Mouse (Mus musculus) left cerebral cortex, postnatal 14 days (tissue): ENCODE results near the gene Olfr314. TPM values are rescaled to one million over a fixed set of nuclear protein-coding genes. Genes with fewer than 3 reads are reported as not detected.
"Not testable (repeated sequence)": the region's sequence is repeated elsewhere in the genome, so short reads cannot be mapped to it uniquely, and the experiment has no call there.

ENCODE experiments used
- DNase-seq, 2 experiments: peaks; one replicate each; pipeline ENCODE4 v3.0.0; 2021 to 2022; ENCODE audit warnings: low spot score in 2 of 2, mixed read lengths in 1 of 2
- intact Hi-C: fragments of 180-260 bp; cut with DNase I; formaldehyde crosslinking; loops from one replicate; pipeline ENCODE4 v1.15.1; 2025
- total RNA-seq, 2 experiments: library from RNA; stranded (reverse); gene quantifications; 2 replicates each; pipeline ENCODE4 v1.2.3; 2021

Olfr314 gene
- total RNA-seq, 2 experiments from 2014 or later = not detected

DNA sequence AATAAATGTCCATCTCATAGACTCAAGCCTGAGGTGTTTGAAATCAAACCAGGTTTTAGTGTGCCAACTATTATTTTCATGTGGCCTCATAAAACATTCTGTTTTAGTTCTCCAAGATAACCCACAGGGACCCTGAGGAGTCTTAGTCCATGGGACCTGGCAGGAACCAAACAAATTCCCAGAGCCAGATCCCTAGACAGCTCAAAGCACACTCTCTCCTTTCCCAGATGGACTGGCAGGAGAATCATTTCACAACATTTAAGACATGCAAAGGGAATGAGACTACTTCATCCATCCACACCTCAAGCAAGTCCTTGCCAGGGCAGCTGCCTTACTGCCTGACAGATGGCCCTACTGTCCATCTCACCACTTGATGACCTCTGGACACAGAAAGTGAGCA is 46.2 kb downstream of the Olfr314 start, which contains the start of gene Olfr312:
Gene Olfr312 (plus strand): TSS at position 301 of the 400 bp plus-strand sequence.
- intact Hi-C loops, DNase-seq: not testable (repeated sequence)

DNA sequence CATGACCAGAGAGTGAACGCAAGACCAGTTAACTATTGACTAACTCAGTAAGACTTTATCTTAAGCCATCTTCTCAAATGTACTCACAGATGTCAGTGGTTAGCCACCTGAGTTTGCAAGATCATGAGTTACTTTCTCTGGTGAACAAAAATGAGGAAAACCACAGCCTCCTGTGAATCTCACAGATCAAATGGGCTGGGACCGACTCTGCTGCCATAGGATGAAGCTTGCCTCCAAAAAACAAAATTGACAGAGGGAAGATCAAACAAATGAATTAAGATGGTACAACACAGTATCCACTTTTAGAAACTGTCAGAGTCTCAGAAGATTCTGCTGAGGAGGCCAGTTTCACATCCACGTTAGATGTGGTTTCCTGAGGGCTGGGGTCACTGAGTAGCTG is 47.0 kb downstream of the Olfr314 start:
- DNase-seq = no peak
- intact Hi-C loops = no loop called here

DNA sequence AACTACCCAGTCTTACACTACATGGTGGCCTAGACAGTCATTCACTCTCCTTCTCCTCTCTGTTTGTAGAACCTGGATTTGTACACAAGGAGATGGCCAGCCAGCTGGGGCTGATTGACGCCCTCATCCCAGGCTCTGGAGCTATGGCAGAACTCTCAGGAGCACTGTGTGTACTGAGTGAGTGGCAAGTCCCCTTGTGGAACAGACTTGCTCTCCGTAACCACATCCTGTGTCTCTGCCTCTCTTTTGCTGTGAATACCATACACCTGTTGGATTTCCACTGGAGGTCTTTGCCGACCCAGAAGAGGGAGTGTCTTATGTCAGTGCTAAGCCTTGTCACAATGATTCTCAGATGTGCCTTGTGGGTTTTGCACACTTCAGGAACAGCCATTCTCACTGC is 49.8 kb downstream of the Olfr314 start:
- DNase-seq, intact Hi-C loops: not testable (repeated sequence)

Other genes starting within 250 kb of the Olfr314 start
- gene Olfr330, start 248.1 kb upstream of the Olfr314 start, total RNA-seq = not detected
- not detected for gene Olfr329-ps, start 236.5 kb upstream of the Olfr314 start, total RNA-seq
- gene Olfr328, start 227.3 kb upstream of the Olfr314 start, total RNA-seq = under 1 TPM; 0.11 TPM
- not detected for gene Olfr224, start 212.4 kb upstream of the Olfr314 start, total RNA-seq
- gene Olfr325, start 205.2 kb upstream of the Olfr314 start, total RNA-seq = not detected
- not detected for gene Olfr324, start 187.8 kb upstream of the Olfr314 start, total RNA-seq
- under 1 TPM in 1 of 2 experiments, not detected in 1; 0.42 TPM for gene 2210407C18Rik, start 166.9 kb upstream of the Olfr314 start, total RNA-seq
- not detected for gene Olfr323, start 152.5 kb upstream of the Olfr314 start, total RNA-seq
- gene Trim58, start 142.5 kb upstream of the Olfr314 start, total RNA-seq = under 1 TPM in 1 of 2 experiments, not detected in 1; 0.15 TPM
- not detected for gene Olfr322, start 124.2 kb upstream of the Olfr314 start, total RNA-seq
- not detected for gene Olfr320, start 101.9 kb upstream of the Olfr314 start, total RNA-seq
- gene Olfr319, start 83.8 kb upstream of the Olfr314 start, total RNA-seq = not detected
- gene Olfr318, start 58.9 kb upstream of the Olfr314 start, total RNA-seq = under 1 TPM in 1 of 2 experiments, not detected in 1; 0.13 TPM
- gene Olfr317, start 43.7 kb upstream of the Olfr314 start, total RNA-seq = under 1 TPM in 1 of 2 experiments, not detected in 1; 0.15 TPM
- gene Olfr316, start 30.2 kb upstream of the Olfr314 start, total RNA-seq = under 1 TPM; 0.13 to 0.42 TPM
- gene Olfr315, start 9.8 kb upstream of the Olfr314 start, total RNA-seq = not detected
- 1 to 10 TPM in 1 of 2 experiments, under 1 TPM in 1; 0.89 to 2.1 TPM for gene Fam183b, start 19.0 kb downstream of the Olfr314 start, total RNA-seq
- gene Olfr313, start 32.0 kb downstream of the Olfr314 start, total RNA-seq = not detected
- gene Olfr312, start 46.3 kb downstream of the Olfr314 start, total RNA-seq = not detected
- not detected for gene Olfr311, start 56.3 kb downstream of the Olfr314 start, total RNA-seq
- 10 to 100 TPM; 16.7 TPM for gene Gm12258, start 64.2 kb downstream of the Olfr314 start, total RNA-seq
- 1 to 10 TPM; 9.3 TPM for gene 2810021J22Rik, start 84.3 kb downstream of the Olfr314 start, total RNA-seq
- gene Zfp39, start 121.3 kb downstream of the Olfr314 start, total RNA-seq = 1 to 10 TPM; 8.7 to 9.0 TPM
- gene Btnl10, start 135.0 kb downstream of the Olfr314 start, total RNA-seq = not detected
- 100 to 1,000 TPM; 493 to 512 TPM for gene Rnf187, start 156.0 kb downstream of the Olfr314 start, total RNA-seq
- gene Hist3h2ba, start 166.0 kb downstream of the Olfr314 start, total RNA-seq = 100 to 1,000 TPM; 119 to 135 TPM
- 10 to 100 TPM; 57.2 to 62.3 TPM for gene Hist3h2a, start 171.7 kb downstream of the Olfr314 start, total RNA-seq
- gene Trim17, start 171.7 kb downstream of the Olfr314 start, total RNA-seq = 1 to 10 TPM; 3.9 to 4.3 TPM
- 10 to 100 TPM; 21.8 to 22.0 TPM for gene Trim11, start 195.1 kb downstream of the Olfr314 start, total RNA-seq